Mouse (Mus musculus) adrenal gland, adult 18-20 months (tissue): ENCODE data around the gene Baz2b. TPM values are rescaled to one million over a fixed set of nuclear protein-coding genes. Genes with fewer than 3 reads are reported as not detected.
"Not testable (repeated sequence)": the region's sequence is repeated elsewhere in the genome, so short reads cannot be mapped to it uniquely, and the experiment has no call there.

Experiments used
- DNase-seq, 2 experiments: peaks; one replicate each; pipeline ENCODE4 v3.0.0; 2021 to 2022; ENCODE audit warnings: low spot score in 2 of 2
- total RNA-seq, 2 experiments: library from RNA; stranded (reverse); gene quantifications; 1 replicate in 1 of 2; 2 replicates in 1 of 2; pipeline ENCODE4 v1.2.3; 2021

Baz2b gene
- total RNA-seq, 2 experiments from 2014 or later, result 50.9 to 78.3 TPM

GRCm38 (mm10) chr2:60109001-60109400 lies 100.6 kb downstream of the Baz2b start:
- DNase-seq, result no peak

GRCm38 (mm10) chr2:60096625-60097024 lies 113.0 kb downstream of the Baz2b start:
- no peak for DNase-seq

DNA sequence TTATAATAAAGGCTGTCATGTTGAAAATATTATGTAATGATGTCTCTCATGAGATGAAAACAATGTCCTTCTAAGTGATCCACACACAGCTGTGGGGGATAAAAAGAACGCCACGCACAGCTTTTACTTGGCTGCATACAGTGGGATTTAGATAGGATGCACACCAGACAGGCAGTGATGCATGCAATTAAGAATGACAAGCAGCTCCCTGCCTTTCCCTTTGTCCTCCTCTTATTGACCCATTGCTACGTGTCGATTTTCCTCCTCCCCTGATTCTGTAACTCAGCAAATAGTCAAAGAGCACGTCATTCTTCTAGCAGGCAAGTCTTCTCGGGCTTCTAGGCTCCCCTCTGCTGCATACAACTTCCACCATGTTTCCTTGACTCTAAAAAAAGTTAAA lies 119.4 kb downstream of the Baz2b start:
- no peak for DNase-seq

DNA sequence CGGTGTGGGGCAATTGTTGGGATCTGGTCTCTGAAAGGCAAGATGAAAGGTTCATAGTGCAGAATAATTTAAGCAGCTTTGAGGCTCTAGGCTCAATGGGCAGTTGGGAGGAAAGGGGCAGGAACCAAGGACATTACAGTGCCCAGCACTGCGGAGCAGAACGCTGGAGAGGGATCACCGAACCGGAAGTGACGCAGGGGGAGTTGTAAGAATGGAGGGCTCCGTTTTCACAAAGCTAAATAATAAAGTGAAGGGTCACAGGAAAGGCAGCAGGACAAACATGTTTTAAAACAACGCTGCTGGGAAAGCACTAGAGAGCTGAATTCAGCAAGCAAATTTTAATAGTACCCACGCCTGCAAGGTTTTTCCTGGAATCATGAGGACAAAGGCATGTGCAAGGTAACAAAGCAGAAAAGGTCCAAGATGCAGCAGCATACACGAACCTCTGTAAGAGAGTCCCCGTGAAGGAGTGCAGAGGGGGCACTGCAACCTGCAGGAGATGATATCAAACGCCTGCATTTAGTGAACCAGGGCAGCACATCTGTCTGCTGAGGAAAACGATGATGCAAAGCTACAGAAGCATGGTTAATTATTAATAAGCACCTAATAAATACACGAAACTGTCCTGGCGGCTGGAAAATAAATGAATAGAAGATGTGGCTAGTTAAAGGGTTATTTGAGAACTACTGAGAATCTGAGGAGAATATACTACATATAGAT lies 120.0 kb downstream of the Baz2b start:
- no peak for DNase-seq

- DNase-seq, result no peak
These were observed 120.7 kb downstream of the Baz2b start for GRCm38 (mm10) chr2:60088785-60089527.

- DNase-seq, result peak in 1 of 2 experiments; percentile 26
These were observed 123.3 kb downstream of the Baz2b start for GRCm38 (mm10) chr2:60086197-60086903.

DNA sequence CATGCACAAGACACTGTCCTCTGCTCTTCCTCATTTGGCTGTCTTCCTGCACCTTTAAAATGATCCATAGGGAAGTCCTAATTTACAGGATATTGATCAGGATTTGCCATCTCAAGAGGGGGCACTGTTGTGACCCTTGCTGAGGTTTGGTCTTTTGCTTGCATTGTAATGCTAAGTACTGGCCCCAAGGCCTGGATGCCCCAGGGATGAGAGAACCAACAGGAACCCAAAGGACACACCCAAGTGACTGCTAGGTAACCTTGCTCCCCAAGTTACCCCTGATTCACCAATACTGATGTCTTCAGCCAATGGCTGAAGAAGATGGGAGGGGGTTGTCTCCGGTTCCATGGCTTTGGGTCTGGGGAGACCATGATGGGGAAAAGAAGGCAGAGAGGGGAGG lies 124.8 kb downstream of the Baz2b start:
- DNase-seq, result no peak

DNA sequence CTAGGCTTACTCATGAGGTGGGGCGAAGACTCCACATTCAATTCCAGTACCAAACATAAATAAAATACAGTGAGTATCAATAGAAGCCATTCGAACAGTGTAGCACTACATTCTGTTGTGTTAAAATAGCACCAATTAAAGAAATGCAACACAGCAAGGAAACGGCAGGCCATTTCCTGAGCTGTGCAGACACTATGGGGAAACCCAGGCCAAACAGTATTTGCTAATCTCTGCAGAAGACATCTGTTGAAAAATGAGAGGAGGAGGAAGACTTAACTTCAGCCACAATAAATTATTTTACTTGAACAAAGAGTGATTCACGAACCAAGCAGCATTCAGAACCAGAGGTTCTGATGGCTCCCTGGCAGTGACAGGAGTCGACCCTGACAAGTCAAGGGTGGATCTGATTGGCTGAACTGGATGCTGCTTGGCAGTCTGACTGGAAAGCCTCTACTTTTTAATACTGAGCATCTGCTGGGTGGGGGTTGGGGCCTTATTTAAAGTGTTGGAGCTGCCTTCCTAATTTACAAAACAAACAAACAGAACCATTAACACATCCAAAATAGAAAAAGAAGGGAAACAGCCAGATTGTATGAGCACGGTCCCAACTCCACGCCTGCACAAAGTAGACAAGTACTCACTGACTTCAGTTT lies 126.5 kb downstream of the Baz2b start:
- DNase-seq, result no peak

GRCm38 (mm10) chr2:60082225-60082624 lies 127.4 kb downstream of the Baz2b start:
- no peak for DNase-seq

DNA sequence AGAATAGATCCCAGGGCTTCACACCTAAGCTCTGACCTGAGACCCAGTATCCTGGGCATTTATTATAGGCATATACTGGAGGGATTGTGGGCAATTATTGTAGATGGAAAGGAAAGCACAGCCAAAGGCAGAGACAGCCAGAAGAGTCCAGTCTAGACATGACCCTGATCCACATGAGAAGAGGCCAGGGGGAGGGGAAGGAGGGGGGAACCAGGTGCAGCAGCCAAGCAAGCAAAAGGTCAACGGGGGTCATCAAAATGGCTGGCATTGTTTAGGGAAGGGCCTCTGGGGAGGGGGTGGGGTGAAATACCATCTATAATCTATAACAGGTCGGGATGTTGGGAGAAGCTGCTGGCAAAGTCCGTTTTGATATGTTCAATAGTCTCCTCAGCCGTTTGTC lies 128.8 kb downstream of the Baz2b start:
- no peak for DNase-seq

DNA sequence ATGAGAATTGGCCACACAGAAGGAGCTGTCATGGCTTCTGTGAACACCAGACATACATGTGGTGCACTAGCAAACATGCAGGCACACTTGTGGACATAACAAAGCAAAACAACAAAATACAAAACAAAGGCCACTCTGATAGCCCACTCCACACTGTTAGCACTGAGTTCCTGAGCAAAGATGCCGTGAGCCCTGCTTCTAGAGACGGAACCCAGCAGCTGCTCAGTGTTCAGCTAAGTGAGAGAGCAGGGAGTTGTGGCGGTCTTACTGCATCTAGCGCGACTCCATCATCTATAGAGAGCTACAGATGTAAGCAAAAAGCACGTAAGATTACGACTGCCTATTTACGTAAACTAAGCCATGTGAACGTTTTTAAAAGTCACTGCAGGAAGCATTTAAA lies 132.0 kb downstream of the Baz2b start:
- DNase-seq, result no peak

DNA sequence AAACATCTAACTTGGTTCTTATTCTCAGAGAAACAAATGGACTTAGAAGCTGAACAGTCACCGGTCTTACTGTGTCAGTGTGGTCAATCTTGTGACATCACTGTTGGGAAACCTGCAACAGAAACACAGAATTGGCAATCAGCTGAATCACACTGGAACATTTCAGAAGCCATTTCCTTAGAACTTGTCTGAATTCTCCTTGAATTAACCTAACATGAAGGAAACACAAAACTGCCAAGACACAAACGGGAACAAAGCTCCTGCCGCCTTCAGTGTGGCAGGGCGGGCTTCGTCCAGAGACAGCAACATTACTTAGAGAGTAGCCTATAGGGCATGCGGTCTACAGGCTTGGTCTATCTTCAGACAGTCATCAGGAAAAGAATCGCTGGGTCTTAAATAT lies 132.8 kb downstream of the Baz2b start:
- DNase-seq, result no peak

DNA sequence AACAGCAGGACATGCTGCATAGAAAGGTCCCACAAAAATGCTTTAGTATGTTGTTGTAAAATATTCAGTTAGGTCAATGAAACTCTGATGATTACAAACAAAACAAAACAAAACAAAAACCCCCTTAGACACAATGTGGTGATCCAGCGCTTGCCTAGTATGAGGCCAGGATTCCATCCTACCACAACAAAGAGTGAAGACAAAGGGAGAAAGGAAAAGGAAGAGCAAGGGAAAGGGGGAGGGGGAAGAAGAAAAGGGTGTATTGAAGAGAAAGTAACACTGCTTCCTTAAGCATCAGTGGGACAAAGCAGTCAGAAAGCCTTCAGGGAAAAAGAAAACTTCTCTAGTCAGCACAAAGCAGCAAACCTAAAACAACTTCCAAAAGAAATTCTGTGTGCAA lies 133.6 kb downstream of the Baz2b start:
- DNase-seq, result no peak

- not testable (repeated sequence) for DNase-seq
These were observed 135.8 kb downstream of the Baz2b start for GRCm38 (mm10) chr2:60073798-60074197.

DNA sequence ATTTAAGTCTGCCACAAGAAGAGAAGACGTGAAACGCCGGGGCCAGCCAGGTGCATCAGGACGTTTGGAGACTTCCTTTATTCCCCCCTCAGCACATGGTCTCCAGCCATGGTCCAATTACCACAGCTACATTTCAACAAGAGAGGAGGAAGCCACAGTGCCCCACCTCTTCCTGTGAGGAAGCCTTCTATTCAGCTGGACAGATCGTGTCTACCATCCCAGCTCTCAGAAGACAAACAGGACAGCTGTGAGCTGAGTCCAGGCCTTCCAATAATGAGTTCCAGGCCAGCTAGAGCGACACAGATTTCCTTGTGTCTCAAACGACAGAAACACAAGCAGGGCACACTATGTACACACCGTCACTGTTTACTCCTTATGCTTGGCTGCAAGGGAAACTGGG lies 137.8 kb downstream of the Baz2b start:
- no peak for DNase-seq

DNA sequence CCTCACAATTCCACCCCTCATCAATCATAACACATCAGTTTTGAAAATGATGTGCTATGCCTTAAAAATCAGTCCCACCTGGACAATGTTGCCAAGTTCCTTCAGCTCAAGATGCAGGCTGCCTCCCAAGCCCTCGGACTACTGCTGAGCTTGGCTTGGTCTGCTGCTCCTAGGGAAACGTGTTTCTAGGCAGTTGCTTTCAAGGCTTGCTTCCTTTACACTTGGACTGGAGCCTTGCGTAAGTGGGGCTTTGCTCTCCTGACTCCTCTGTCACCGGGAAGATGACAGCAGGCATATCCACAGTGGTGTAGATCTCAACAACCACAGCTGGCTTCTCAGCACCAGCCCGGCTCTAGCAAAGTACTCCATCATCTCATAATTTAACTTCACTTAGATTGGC lies 138.7 kb downstream of the Baz2b start:
- DNase-seq, result no peak

- no peak for DNase-seq
These were observed 141.2 kb downstream of the Baz2b start for GRCm38 (mm10) chr2:60068468-60068867.

DNA sequence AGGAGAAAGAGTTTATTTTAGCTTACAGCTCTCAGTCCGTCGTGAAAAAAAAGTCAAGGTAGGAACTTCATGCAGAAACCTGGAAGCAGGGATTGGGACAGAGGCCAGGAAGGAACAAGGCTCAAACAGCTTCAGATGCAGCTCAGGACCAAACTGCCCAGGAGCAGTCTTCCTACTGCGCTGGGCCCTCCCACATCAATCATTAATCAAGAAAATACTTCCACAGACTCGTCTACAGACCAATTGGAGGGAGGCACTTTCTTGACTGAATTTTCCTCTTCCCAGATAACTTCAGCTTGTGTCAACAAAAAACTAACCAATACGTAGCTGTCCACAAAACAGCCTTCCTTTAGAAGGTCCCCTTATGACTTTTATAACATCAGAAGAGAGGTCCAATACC lies 144.2 kb downstream of the Baz2b start:
- no peak for DNase-seq

DNA sequence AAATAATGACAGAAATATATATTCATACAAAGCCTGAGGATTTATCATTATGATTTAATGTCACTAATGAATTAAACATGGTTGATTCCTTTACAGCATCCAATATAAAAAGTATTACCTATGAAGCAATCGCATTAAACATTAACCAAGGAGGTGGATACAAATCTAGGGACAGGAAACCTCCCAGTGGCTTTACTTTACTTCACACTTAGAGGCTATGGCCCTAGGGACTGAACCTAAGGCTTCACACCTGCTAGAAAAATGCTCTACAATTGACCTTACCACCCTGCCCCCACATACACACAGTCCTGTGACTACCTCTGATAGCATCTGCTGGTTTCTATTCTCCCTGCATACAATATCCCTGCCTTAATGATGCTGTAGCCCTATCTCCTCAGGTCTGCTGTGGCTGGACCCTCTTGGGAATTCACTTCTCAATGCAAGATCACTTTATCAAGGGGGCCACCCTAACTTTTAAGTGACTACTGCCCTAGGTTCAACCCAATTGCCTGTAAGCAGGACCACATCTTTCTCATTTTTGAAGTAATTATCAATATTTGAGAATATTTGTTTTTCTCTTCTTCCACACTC lies 149.4 kb downstream of the Baz2b start:
- no peak for DNase-seq

DNA sequence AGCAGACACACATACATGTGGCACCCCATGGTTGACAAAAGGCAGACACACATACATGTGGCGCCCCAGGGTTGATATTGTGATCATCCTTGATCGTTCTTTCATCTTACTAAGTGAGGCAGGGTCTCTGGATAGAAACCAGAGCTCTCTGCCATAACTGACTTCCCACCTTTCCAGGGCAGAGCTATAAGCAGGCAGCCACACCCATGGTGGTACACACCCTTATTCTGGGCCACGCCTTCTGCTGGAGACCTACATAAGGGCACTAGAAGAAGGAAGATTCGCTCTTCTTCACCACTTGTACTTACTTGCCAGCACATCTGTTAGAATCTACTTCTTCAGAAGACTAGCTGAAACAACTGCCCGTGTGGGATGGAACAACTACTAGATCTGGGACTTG lies 150.3 kb downstream of the Baz2b start:
- no peak for DNase-seq

DNA sequence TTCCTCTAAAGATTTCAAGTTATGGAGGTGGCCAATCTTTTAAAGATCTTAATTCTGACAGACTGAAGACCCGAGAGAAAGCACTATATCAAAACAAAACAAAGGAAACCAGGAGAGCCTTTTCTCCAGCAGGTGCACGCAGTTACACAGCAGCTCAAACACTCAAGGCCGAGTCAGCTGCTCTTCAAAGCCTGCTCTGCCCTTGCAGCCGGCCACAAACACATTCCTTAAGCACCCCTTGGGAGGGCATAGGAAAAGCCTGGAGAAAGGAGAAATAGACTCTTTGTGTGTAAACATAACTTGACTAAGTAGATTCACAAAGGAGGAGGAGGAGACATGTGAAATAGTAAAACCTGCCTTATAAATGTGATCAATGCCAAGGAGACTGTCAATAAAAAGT lies 153.6 kb downstream of the Baz2b start:
- no peak for DNase-seq
